Mouse (Mus musculus) E14TG2a.4 (cell line): Measurements from ENCODE around the gene Bsn.

ENCODE experiments used
- CTCF ChIP-seq: conservative IDR thresholded peaks from 2 replicates; pipeline ENCODE4 v1.5.1; 2014; ENCODE audit warnings: low read length
- NANOG ChIP-seq: IDR thresholded peaks from 2 replicates; pipeline ENCODE4 v1.6.1; 2014; ENCODE audit warnings: borderline replicate concordance, low read length, mixed read lengths
- POU5F1 ChIP-seq: IDR thresholded peaks from 2 replicates; pipeline ENCODE4 v1.6.1; 2014; ENCODE audit warnings: low read length, borderline replicate concordance

DNA sequence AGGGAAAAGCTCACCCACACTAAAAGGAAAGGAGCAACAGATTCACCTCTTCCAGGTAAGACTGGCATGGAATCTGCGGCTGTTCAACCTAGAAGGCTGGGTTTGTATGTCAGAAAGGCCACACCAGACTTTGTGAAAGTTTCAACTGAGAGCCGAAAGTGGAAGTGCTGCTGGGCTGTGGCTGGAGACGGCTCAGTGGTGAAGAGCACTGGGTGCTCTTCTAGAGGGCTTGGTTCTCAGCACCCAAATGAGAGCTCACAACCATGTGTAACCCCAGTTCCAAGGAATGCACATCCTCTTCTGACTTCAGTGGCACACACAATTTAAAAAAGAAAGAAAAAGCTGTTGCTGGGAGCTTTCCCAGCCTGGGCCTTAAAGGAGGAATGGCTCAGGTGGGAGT lies 27.2 kb upstream of the Bsn start:
- TF ChIP-seq CTCF (no peak), POU5F1 (no peak), NANOG (no peak)
